Mouse (Mus musculus): ENCODE results near the gene Tmem207. TPM values are rescaled to one million over a fixed set of nuclear protein-coding genes. Genes with fewer than 3 reads are reported as not detected.

Tmem207 gene
- polyA plus RNA-seq (2012; rRNA removed) (not detected in 2 replicates), polyA plus RNA-seq (2014; fragmentation: Nextera tagmentation; extraction: Ambion mirVana) (not detected in 2 replicates)

DNA sequence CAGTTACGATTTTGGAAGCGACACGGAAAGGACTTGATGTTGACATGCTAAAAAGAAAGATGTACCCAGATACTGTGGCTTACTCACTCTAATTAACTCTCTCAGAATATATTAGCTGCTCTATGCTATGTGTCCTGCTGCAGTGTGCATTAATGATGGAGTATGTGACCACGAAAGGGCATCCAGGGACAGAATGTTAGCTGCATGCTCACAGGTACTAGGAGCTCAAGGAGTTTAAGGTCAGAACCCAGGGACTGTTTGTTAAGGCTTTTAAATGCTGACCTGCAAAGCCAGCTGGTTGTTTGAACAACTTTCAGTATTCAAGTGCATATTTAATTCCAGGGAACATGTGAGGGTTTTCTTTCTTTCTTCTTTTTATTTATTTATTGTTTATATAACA, at the start of gene Tmem207:
Gene Tmem207 (minus strand): TSS at position 101 of the 400 bp plus-strand sequence.
- Histone ChIP-seq H3K4me1 (replicated peaks; ENCODE audit: control insufficient read depth in 2 of 2, insufficient read depth in 2 of 2, low read length in 1 of 2) (no peaks in the 10 kb centered on the region), H3K4me3 (ENCODE audit: insufficient read depth in 1 of 2, low read depth in 2 of 2, low read length in 2 of 2) (no peak within 1 kb of the TSS), H3K36me3 (replicated peaks; ENCODE audit: control insufficient read depth, insufficient read depth, low read depth) (no peaks in the 10 kb centered on the region), H3K27me3 (ENCODE audit: control insufficient read depth, insufficient read depth, low read length) (no peaks in the 10 kb centered on the region), H3K9ac (replicated peaks) (no peak within 1 kb of the TSS), H3K27ac (no peak within 1 kb of the TSS), H3K9me3 (ENCODE audit: control insufficient read depth, low read length) (no peaks in the 10 kb centered on the region), H3K4me2 (ENCODE audit: low read depth) (no peak within 1 kb of the TSS)
- 71% methylated on average over 4 of the region's 4 CpGs for WGBS (ENCODE audit: insufficient replicate concordance)
- ATAC-seq (ENCODE audit: insufficient read depth) (no peak), DNase-seq (ENCODE audit: low read depth in 3 of 3, low spot score in 3 of 3) (no peak)
- TF ChIP-seq CTCF (IDR thresholded peaks at IDR 0.05; ENCODE audit: low read depth) = no peak
- no peak for TF ChIP-seq EP300 (IDR thresholded peaks at IDR 0.05; ENCODE audit: low read depth)

DNA sequence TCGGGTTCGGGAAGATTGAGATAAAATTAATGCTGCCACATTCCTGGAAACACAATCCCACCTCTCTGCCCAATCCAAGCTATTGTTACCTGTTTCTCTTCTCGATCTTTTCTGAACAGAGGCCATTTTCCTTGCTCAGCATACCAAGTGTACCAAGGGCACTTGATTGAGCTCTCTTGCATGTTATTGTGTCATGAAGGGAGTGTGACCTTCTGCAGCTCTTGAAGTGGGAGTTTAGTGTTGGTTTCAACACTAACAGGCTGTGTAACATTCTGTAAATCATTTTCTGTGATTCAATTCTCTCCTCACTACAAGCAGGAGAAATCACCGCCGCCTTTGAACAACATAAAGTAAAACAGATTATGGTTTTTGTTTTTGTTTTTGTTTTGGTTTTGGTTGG, 47.6 kb upstream of the Tmem207 start:
- DNase-seq (ENCODE audit: low read depth in 3 of 3, low spot score in 3 of 3) (no peak), ATAC-seq (ENCODE audit: insufficient read depth) (no peak)
- TF ChIP-seq EP300 (IDR thresholded peaks at IDR 0.05; ENCODE audit: low read depth) = no peak
- TF ChIP-seq CTCF (IDR thresholded peaks at IDR 0.05; ENCODE audit: low read depth) = no peak
- no peaks in the 10 kb centered on the region for H3K36me3 ChIP-seq (replicated peaks; ENCODE audit: control insufficient read depth, insufficient read depth, low read depth)
- H3K27me3 ChIP-seq (ENCODE audit: control insufficient read depth, insufficient read depth, low read length) = no peaks in the 10 kb centered on the region
- no peaks in the 10 kb centered on the region for H3K9me3 ChIP-seq (ENCODE audit: control insufficient read depth, low read length)
- 63% methylated on average over 5 of the region's 5 CpGs for WGBS (ENCODE audit: insufficient replicate concordance)
- no peak overlapping the region for H3K4me3 ChIP-seq (ENCODE audit: insufficient read depth in 1 of 2, low read depth in 2 of 2, low read length in 2 of 2)
- no peak overlapping the region for H3K4me2 ChIP-seq (ENCODE audit: low read depth)
- H3K9ac ChIP-seq (replicated peaks) = no peak overlapping the region
- no peaks in the 10 kb centered on the region for H3K4me1 ChIP-seq (replicated peaks; ENCODE audit: control insufficient read depth in 2 of 2, insufficient read depth in 2 of 2, low read length in 1 of 2)
- no peak overlapping the region for H3K27ac ChIP-seq

DNA sequence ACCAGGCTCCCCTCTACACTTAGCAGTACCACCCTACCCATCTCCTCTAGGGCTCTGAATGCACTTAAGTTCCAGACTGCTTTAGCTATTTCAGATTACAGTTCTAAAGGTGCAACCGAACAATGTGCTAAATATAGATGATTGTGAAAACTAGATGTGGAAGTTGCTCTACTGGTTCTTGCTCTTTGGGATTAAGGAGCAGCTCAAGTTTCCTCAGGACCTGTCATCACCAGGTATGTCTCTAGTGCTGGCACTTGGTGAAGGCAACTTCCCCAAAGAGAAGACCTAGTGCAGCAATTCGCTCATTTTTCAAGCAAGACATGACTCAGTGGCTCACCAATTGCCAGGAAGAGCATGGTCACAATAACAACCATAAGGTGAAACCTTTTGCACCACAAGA, 45.3 kb upstream of the Tmem207 start:
- H3K4me2 ChIP-seq (ENCODE audit: low read depth) = no peak overlapping the region
- H3K9ac ChIP-seq (replicated peaks) = no peak overlapping the region
- ATAC-seq (ENCODE audit: insufficient read depth) (no peak), DNase-seq (ENCODE audit: low read depth in 3 of 3, low spot score in 3 of 3) (no peak)
- H3K36me3 ChIP-seq (replicated peaks; ENCODE audit: control insufficient read depth, insufficient read depth, low read depth) = no peaks in the 10 kb centered on the region
- no peaks in the 10 kb centered on the region for H3K4me1 ChIP-seq (replicated peaks; ENCODE audit: control insufficient read depth in 2 of 2, insufficient read depth in 2 of 2, low read length in 1 of 2)
- no peaks in the 10 kb centered on the region for H3K9me3 ChIP-seq (ENCODE audit: control insufficient read depth, low read length)
- no peaks in the 10 kb centered on the region for H3K27me3 ChIP-seq (ENCODE audit: control insufficient read depth, insufficient read depth, low read length)
- WGBS (ENCODE audit: insufficient replicate concordance) = 56% methylated on average over 2 of the region's 2 CpGs
- H3K4me3 ChIP-seq (ENCODE audit: insufficient read depth in 1 of 2, low read depth in 2 of 2, low read length in 2 of 2) = no peak overlapping the region
- TF ChIP-seq EP300 (IDR thresholded peaks at IDR 0.05; ENCODE audit: low read depth) = no peak
- TF ChIP-seq CTCF (IDR thresholded peaks at IDR 0.05; ENCODE audit: low read depth) = no peak
- no peak overlapping the region for H3K27ac ChIP-seq

DNA sequence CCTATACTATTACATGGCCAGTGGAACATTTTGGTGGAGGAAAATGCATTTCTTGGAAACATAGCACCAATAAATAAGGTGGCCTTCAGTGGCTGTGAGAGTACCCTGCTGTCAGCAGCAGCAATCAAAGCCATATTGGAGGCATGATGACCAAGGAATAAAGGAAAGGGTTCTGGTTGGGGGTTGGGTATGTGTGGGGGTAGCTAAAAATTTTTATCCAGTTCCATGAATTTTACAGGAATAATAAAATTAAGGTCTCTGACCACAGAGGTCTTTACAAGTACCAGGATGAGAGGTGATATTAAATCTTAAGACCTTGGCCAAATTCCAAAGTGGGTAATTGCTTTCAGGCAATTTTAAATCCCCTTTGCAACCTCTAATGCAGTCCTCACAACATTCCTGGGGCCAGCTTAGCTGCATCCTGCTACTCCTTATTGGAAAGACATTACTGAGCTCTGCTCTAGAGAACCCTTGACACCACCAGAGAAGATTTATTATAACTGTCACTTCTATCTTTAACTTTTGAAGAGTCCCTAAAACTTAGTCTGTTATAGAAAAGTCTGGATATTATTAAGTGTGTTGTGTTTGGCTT, 42.9 kb upstream of the Tmem207 start:
- no peak for DNase-seq (ENCODE audit: low read depth in 3 of 3, low spot score in 3 of 3)
- TF ChIP-seq CTCF (IDR thresholded peaks at IDR 0.05; ENCODE audit: low read depth) = no peak
- TF ChIP-seq EP300 (IDR thresholded peaks at IDR 0.05; ENCODE audit: low read depth) = no peak
- ATAC-seq (ENCODE audit: insufficient read depth) = no peak
- H3K27me3 ChIP-seq (ENCODE audit: control insufficient read depth, insufficient read depth, low read length) = no peaks in the 10 kb centered on the region
- no peak overlapping the region for H3K4me3 ChIP-seq (ENCODE audit: insufficient read depth in 1 of 2, low read depth in 2 of 2, low read length in 2 of 2)
- H3K9me3 ChIP-seq (ENCODE audit: control insufficient read depth, low read length) = no peaks in the 10 kb centered on the region
- H3K4me2 ChIP-seq (ENCODE audit: low read depth) = no peak overlapping the region
- H3K4me1 ChIP-seq (replicated peaks; ENCODE audit: control insufficient read depth in 2 of 2, insufficient read depth in 2 of 2, low read length in 1 of 2) = no peaks in the 10 kb centered on the region
- H3K36me3 ChIP-seq (replicated peaks; ENCODE audit: control insufficient read depth, insufficient read depth, low read depth) = no peaks in the 10 kb centered on the region
- H3K9ac ChIP-seq (replicated peaks) = no peak overlapping the region
- no peak overlapping the region for H3K27ac ChIP-seq

DNA sequence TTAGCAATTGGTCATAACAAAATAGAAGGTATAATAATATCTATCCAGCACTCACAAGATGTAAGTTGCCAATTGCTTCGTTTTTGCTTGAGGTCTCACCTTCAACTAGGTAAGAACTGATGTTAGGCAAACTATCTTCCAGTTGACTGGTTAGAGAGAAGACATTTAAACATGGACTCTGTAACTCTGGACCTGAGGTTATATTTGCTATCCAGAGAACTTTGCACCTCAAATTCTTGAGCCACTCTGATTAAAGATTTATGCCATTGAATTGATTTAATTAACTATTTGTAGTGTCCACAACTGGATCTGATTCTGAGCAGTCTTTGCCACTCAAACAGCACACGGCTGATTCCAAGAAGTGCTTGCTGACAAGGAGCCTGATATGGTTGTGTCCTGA, 36.2 kb upstream of the Tmem207 start:
- WGBS (ENCODE audit: insufficient replicate concordance) = 38% methylated on average over 2 of the region's 2 CpGs
- ATAC-seq (ENCODE audit: insufficient read depth) = no peak
- no peaks in the 10 kb centered on the region for H3K27me3 ChIP-seq (ENCODE audit: control insufficient read depth, insufficient read depth, low read length)

More for the DNA sequence above, 36.2 kb upstream of the Tmem207 start:
- no peak for DNase-seq (ENCODE audit: low read depth in 3 of 3, low spot score in 3 of 3)
- no peak overlapping the region for H3K9ac ChIP-seq (replicated peaks)
- H3K27ac ChIP-seq = no peak overlapping the region
- no peaks in the 10 kb centered on the region for H3K4me1 ChIP-seq (replicated peaks; ENCODE audit: control insufficient read depth in 2 of 2, insufficient read depth in 2 of 2, low read length in 1 of 2)
- H3K4me2 ChIP-seq (ENCODE audit: low read depth) = no peak overlapping the region
- no peaks in the 10 kb centered on the region for H3K9me3 ChIP-seq (ENCODE audit: control insufficient read depth, low read length)
- TF ChIP-seq EP300 (IDR thresholded peaks at IDR 0.05; ENCODE audit: low read depth) = no peak
- no peak for TF ChIP-seq CTCF (IDR thresholded peaks at IDR 0.05; ENCODE audit: low read depth)
- no peaks in the 10 kb centered on the region for H3K36me3 ChIP-seq (replicated peaks; ENCODE audit: control insufficient read depth, insufficient read depth, low read depth)
- H3K4me3 ChIP-seq (ENCODE audit: insufficient read depth in 1 of 2, low read depth in 2 of 2, low read length in 2 of 2) = no peak overlapping the region
